Mouse (Mus musculus) lung, postnatal 0 days (tissue): ENCODE data around the gene Fam43a.

Source experiments
- CTCF ChIP-seq: IDR thresholded peaks from 2 replicates; pipeline ENCODE4 v1.5.1; 2016; ENCODE audit warnings: antibody characterized with exemption, mild to moderate bottlenecking
- EP300 ChIP-seq: IDR thresholded peaks from 2 replicates; pipeline ENCODE4 v1.6.1; 2016; ENCODE audit warnings: antibody characterized with exemption, mild to moderate bottlenecking, control low read depth

DNA sequence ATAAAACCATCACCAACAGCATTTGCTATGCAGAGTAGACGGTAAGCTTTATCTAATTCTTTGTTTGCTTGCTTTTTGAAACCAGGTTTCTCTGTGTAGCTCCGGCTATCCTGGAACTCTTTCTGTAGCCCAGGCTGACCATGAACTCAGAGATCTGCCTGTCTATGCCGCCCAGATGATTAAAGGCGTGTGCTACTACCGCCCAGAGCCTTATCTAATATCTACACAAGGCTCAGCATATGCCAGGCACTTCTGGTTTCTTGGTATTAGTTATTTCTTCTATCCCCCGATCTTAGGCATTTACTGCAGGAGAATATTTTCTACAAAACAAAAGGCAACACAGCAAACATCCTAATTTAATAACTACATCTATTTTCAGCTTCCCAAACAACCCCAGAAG, 33.9 kb upstream of the Fam43a start:
- TF ChIP-seq CTCF (no peak), EP300 (no peak)
